Mouse (Mus musculus) limb, embryonic 14.5 days (tissue): ENCODE results near the gene Mmp9. TPM values are rescaled to one million over a fixed set of nuclear protein-coding genes. Genes with fewer than 3 reads are reported as not detected.
A peak's percentile ranks its signal among the peaks of the same experiment; 100 is the strongest.

ENCODE experiments used
- ATAC-seq: fragments of 200-750 bp; cut with Nextera tagmentation; 2 replicates; pipeline ENCODE4 v1.8.0; 2017; ENCODE audit warnings: low read depth, moderate number of reproducible peaks, moderate TSS enrichment; ENCODE audit not compliant: low FRiP score
- DNase-seq: peaks from one replicate; pipeline ENCODE4 v3.0.0-alpha.2; 2015; ENCODE audit warnings: low spot score
- H3K27ac ChIP-seq: fragments of 300-500 bp; sonication (generic); replicated peaks from 2 replicates; pipeline ENCODE4 v1.5.1; 2014; ENCODE audit warnings: low read depth, mild to moderate bottlenecking, low read length, moderate library complexity, mixed read lengths
- H3K27me3 ChIP-seq: fragments of 300-500 bp; sonication (generic); 2 replicates; pipeline ENCODE4 v1.6.1; 2014; ENCODE audit warnings: low read length, mixed read lengths; ENCODE audit not compliant: control insufficient read depth, insufficient read depth
- H3K36me3 ChIP-seq: fragments of 300-500 bp; sonication (generic); 2 replicates; pipeline ENCODE4 v1.6.1; 2014; ENCODE audit warnings: mild to moderate bottlenecking, low read length, moderate library complexity, mixed read lengths; ENCODE audit not compliant: control insufficient read depth, insufficient read depth
- H3K4me1 ChIP-seq: fragments of 300-500 bp; sonication (generic); 2 replicates; pipeline ENCODE4 v1.6.1; 2014; ENCODE audit warnings: antibody characterized with exemption, low read length, mixed read lengths; ENCODE audit not compliant: control insufficient read depth, insufficient read depth
- H3K4me2 ChIP-seq: fragments of 300-500 bp; sonication (generic); replicated peaks from 2 replicates; pipeline ENCODE4 v1.6.1; 2014; ENCODE audit warnings: low read depth, mild to moderate bottlenecking, low read length, moderate library complexity; ENCODE audit not compliant: severe bottlenecking
- H3K4me3 ChIP-seq: fragments of 300-500 bp; sonication (generic); replicated peaks from 2 replicates; pipeline ENCODE4 v1.5.1; 2014; ENCODE audit warnings: low read length
- H3K9ac ChIP-seq: fragments of 300-500 bp; sonication (generic); 2 replicates; pipeline ENCODE4 v1.6.1; 2014; ENCODE audit warnings: mild to moderate bottlenecking, low read depth, low read length, moderate library complexity; ENCODE audit not compliant: severe bottlenecking
- H3K9me3 ChIP-seq: fragments of 300-500 bp; sonication (generic); 2 replicates; pipeline ENCODE4 v1.6.1; 2016; ENCODE audit warnings: low read length; ENCODE audit not compliant: control insufficient read depth
- POLR2A ChIP-seq: fragments of 200-500 bp; IDR thresholded peaks from 2 replicates; pipeline ENCODE4 v1.8.0; 2012; ENCODE audit warnings: inconsistent platforms, mild to moderate bottlenecking, moderate library complexity, borderline replicate concordance; ENCODE audit not compliant: insufficient read depth, insufficient read length; ENCODE audit errors: extremely low read depth
- WGBS: fragments of 180-500 bp; shearing (Covaris S2); extraction: QIAGEN DNeasy Blood & Tissue Kit; methylation state at CpG from one replicate; pipeline ENCODE4 v1.1.7; 2014; 5-methylcytosine and 5-hydroxymethylcytosine counted together
- polyA plus RNA-seq, 2 experiments: library from polyadenylated mRNA; depleted of rRNA in 1 of 2; stranded (reverse) in 1 of 2; unstranded in 1 of 2; fragments of >200 nt; fragmentation: Nextera tagmentation in 1 of 2; extraction: Ambion mirVana in 1 of 2; gene quantifications; 2 replicates each; pipeline versions ENCODE4 v1.2.1 to v1.2.3; 2012 to 2014

Mmp9 gene
- polyA plus RNA-seq, 2 experiments = 16.7 to 19.1 TPM

DNA sequence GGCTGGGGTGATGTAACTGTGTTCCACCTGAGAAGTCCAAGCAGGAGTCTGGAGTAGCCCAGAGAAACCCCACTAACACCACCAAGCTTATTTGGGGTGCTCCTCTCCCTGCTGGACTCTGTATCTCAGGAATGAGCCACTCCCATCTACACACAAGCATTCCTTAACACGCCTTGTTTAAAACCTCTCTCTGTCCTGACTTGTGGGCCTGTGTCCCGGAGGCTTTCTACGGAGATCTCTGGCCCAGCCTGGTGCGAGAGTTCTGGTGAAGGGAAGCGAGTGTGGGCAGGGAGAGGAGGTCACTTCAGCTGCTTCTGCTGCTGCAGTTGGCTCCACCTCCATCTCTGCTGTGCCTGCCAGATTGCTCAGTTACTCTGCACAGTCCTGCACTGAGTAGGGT, 15.6 kb downstream of the Mmp9 start:
- Histone ChIP-seq H3K4me1 (no peaks in the 10 kb centered on the region), H3K4me3 (no peak overlapping the region), H3K27ac (no peak overlapping the region), H3K9me3 (no peaks in the 10 kb centered on the region), H3K9ac (no peak overlapping the region), H3K4me2 (no peak overlapping the region), H3K27me3 (peaks cover 18% of the 10 kb centered on the region), H3K36me3 (no peaks in the 10 kb centered on the region)
- WGBS = 54% methylated on average over 5 of the region's 5 CpGs
- no peak for TF ChIP-seq POLR2A
- ATAC-seq (no peak), DNase-seq (no peak)

DNA sequence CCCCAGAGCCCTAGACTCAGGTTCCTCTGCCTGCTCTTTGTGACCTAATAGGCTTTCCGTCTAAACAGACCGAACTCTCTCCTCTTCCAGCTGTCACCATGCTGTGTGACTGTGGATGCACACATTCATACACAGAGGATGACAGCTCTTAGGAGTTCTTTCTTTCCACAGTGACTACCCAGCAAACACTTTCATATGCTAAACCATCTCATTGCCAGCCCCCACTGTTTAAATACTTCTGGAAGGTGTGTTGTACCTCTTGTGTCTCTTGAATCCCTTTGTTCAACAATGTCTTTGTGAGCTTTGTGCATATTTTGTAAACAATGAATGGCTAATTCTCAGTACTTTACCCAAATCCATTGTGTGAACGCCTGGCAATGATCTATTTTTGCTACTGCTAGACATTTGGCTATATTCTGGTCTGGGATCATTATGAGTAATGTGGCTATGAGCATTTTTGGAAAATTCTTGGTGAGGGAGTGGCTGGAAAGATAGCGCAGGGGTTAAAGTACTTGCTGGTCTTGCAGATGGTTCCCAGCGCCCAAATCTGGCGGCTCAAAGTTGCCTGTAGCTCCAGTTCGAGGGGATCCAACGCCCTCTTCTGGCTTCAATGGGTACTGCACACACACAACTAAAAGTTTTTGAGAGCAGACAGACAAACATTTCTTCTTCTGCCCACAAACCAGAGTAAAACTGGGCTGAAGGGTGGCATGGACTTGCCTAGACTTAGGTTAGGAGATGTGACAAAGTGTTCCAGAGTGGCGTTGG, 17.2 kb downstream of the Mmp9 start:
- Histone ChIP-seq H3K27ac (no peak overlapping the region), H3K27me3 (0 out of 2 replicates have a peak, but pooled peaks cover 4% of the 10 kb centered on the region), H3K4me1 (no peaks in the 10 kb centered on the region), H3K4me3 (no peak overlapping the region), H3K4me2 (no peak overlapping the region), H3K9ac (no peak overlapping the region), H3K36me3 (no peaks in the 10 kb centered on the region), H3K9me3 (no peaks in the 10 kb centered on the region)
- no peak for TF ChIP-seq POLR2A
- DNase-seq = no peak
- 71% methylated on average over 9 of the region's 9 CpGs for WGBS
- no peak for ATAC-seq

DNA sequence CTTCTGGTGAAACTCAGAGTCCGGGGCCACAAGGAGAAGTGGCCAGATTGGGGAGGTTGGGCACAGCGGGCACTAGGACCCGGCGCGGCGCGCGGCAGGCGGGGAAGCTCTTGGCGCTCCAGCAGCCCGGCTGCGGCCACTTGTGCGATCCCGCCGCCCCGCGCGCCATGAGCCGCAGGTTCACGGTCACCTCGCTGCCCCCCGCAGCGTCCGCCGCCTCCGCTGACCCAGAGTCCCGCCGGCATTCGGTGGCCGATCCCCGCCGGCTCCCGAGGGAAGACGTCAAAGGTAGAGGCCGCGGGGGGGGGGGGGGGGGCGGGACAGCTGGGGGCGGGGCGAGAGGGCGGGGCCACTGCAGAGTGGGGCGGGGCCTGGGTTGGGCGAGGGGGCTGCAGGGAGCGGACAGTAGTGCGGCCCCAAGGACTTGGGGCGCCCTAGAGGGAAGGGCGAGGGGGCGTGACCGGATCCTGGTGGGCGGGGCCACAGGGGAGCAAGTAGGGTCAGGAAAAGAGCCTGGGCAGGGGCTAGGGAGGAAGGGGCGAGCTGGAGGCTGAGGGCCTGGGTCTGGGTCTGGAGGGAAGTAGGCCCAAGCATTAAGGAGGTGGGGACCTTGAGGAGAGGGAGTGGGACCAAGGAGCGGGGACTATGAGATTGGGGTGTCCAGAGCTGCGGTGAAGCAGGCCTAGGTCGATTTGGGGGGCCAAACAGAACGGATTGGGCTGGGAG, 20.3 kb downstream of the Mmp9 start, which contains the start of gene Slc12a5:
Gene Slc12a5 (plus strand): TSS at position 87 of the 726 bp plus-strand sequence.
- H3K27ac ChIP-seq = no peak within 1 kb of the TSS
- no peaks in the 10 kb centered on the region for H3K9me3 ChIP-seq
- no peaks in the 10 kb centered on the region for H3K27me3 ChIP-seq
- H3K4me1 ChIP-seq = no peaks in the 10 kb centered on the region
- H3K4me2 ChIP-seq = peak within 1 kb of the TSS; percentile 63
- WGBS = 3% methylated on average over 24 of the region's 54 CpGs
- no peaks in the 10 kb centered on the region for H3K36me3 ChIP-seq
- peak within 1 kb of the TSS; percentile 47; the same call in 1 of the 2 replicates for H3K9ac ChIP-seq
- peak within 1 kb of the TSS; percentile 53 for H3K4me3 ChIP-seq
- DNase-seq (no peak), ATAC-seq (peak; percentile 41; the same call in 1 of the 2 replicates)
- no peak for TF ChIP-seq POLR2A

DNA sequence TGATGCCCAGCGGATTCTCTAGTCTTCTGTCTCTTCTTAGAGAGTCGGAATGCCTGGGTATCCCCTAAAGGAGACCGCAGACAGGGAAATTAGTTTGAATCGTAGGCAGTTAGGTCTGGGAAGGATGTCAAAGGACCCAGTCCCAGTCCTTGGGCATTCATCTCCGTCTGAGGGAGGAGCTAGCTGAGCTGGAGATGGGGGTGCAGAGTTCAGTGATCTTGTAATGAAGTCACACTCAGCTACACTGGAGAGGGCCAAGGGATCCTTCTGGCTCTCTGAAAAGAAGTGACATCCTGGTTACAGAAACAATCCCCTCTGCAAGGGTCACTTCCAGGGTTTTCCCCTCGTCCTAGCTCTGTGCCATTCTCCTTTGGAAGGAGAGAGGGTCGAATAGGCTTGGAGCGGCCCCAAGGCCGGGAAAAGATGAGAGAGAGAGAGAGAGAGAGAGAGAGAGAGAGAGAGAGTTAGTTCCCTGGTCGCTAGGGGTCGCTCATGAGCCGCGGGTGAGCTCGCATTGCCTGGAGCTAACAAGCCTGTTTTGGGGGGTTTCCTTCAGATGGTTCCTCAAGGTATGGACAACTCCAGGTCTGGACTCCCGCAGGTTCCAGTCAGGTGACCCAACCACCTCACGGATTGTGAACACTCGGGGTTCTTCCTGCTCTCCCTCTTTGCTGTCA, 21.1 kb downstream of the Mmp9 start:
- DNase-seq (peak; percentile 18), ATAC-seq (no peak)
- H3K4me2 ChIP-seq = peak overlapping the region; percentile 63; the same call in 1 of the 2 replicates
- H3K4me1 ChIP-seq = no peaks in the 10 kb centered on the region
- no peak for TF ChIP-seq POLR2A
- no peaks in the 10 kb centered on the region for H3K9me3 ChIP-seq
- no peak overlapping the region for H3K9ac ChIP-seq
- no peak overlapping the region for H3K4me3 ChIP-seq
- no peaks in the 10 kb centered on the region for H3K36me3 ChIP-seq
- H3K27ac ChIP-seq = no peak overlapping the region
- peaks cover 6% of the 10 kb centered on the region for H3K27me3 ChIP-seq
- 10% methylated on average over 17 of the region's 17 CpGs for WGBS

DNA sequence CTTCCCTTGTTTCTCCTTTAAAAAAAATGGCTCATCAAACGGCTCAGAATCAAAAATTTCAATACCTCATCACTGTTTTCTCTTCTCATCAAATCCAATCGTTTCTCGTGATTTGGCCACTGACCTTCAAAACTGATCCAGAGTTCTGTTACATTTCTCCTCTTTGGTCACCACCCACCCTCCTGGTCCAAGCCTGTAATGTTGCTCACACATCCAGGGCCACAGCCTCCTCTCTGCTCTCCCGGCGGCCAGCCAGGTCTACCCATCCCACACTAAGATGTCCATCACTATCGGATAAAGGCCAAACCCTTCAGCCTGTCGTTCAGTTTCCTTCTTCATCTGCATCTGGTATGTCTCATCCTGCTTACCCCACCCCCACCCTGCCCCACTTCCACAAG, 21.6 kb downstream of the Mmp9 start:
- Histone ChIP-seq H3K27ac (no peak overlapping the region), H3K9ac (no peak overlapping the region), H3K4me2 (no peak overlapping the region), H3K36me3 (no peaks in the 10 kb centered on the region), H3K4me3 (no peak overlapping the region), H3K4me1 (no peaks in the 10 kb centered on the region), H3K27me3 (peaks cover 11% of the 10 kb centered on the region), H3K9me3 (no peaks in the 10 kb centered on the region)
- ATAC-seq (no peak), DNase-seq (no peak)
- no peak for TF ChIP-seq POLR2A
- WGBS = 48% methylated on average over 7 of the region's 7 CpGs
